Mouse (Mus musculus) gastrocnemius, postnatal 25 days (tissue): ENCODE measurements around the gene Rwdd3. TPM values are rescaled to one million over a fixed set of nuclear protein-coding genes. Genes with fewer than 3 reads are reported as not detected.
A peak's percentile ranks its signal among the peaks of the same experiment; 100 is the strongest.

Source experiments
- DNase-seq: peaks from one replicate; pipeline ENCODE4 v3.0.0; 2022
- long read RNA-seq, 2 experiments: library from polyadenylated mRNA; stranded (forward); transcript quantifications; one replicate each; pipeline ENCODE4 v2.0.0; 2021
- total RNA-seq, 2 experiments: library from RNA; stranded (reverse); gene quantifications; 1 replicate in 1 of 2; 2 replicates in 1 of 2; pipeline ENCODE4 v1.2.3; 2021

Gene Rwdd3
- 1 to 10 TPM; 2.0 to 2.8 TPM for total RNA-seq
- long read RNA-seq, experiment 1, partial matches to known transcripts = 0 of 1 reads
- long read RNA-seq, experiment 1, other reads (novel, unspliced or antisense) = 0 of 1 reads
- long read RNA-seq, experiment 2, transcript Rwdd3-204 (5 exons, 1,484 nt) = major isoform, 6 of 8 reads
- long read RNA-seq, experiment 2, partial matches to known transcripts = 1 of 8 reads
- long read RNA-seq, experiment 2, other reads (novel, unspliced or antisense) = 1 of 8 reads

- peak; percentile 89 for DNase-seq
These were observed at the start of gene Rwdd3 for GRCm38 (mm10) chr3:121171243-121171871. Rwdd3 (minus strand) TSS chr3:121171695.

DNA sequence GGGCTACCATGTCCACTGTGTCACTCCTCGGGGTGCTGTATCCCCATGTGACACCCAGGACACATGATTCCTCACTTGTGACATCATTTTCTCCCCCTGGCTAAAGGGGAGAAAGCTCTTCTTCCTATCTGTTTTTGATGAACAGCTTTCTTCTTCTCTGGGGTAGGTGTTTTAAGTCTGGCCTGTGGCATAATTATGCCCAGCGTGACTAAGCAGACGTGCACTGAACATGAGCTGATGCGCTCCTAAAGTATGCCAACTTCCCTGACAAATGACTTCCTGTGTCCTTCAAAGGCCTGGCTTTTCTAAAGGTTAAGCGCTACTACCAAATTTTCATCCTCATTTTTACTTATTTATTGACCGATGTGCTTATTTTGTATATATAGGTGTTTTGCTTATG lies 45.5 kb upstream of the Rwdd3 start:
- no peak for DNase-seq

GRCm38 (mm10) chr3:121213501-121213900 lies 42.0 kb upstream of the Rwdd3 start:
- DNase-seq = no peak

DNA sequence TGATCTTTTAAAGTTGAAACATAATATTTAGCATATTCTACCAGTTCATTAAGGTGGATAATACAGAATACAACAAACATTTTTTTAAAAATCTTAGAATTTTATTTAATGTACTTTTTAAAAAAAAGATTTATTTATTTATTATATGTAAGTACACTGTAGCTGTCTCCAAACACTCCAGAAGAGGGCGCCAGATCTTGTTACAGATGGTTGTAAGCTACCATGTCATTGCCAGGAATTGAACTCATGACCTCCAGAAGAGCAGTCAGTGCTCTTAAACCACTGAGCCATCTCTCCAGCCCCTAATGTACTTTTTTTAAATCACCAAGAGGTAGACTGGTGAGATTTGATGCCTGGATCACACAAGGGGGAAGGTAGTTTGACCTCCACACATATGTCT lies 40.7 kb upstream of the Rwdd3 start:
- DNase-seq = no peak

GRCm38 (mm10) chr3:121208994-121209393 lies 37.5 kb upstream of the Rwdd3 start:
- no peak for DNase-seq

DNA sequence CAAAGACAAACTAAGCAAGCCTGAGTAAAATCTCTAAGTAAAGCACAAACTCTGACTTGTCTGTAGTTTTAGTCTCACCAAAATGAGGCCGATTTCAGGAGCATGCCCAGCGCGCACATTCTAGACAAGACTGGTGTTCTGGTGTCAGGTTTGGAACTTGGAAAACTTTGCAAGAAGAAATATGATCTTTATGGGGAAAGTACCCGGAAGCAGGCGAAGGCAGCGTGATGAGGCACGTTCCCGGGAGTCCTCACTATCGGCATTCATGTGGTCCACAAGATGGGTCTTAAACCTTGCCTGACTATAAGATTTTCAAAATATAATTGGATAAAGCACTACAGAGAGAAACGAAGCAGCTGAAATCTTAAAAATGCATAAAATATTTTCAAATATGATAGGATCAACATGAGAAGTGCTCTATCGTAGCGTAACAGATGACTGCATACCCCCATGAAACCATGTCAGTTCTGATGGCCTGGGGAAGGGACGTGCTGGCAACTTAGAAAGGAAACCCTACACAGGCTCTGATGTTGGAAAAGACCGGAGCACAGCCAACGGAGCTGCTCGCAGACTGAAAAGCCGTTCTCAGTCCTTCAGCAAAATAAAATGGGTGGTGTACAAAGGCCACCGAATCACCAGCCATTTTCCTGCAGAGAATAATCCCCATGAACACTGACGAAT lies 34.8 kb upstream of the Rwdd3 start:
- DNase-seq = no peak

- DNase-seq = no peak
These were observed 31.1 kb upstream of the Rwdd3 start for GRCm38 (mm10) chr3:121202638-121203037.

DNA sequence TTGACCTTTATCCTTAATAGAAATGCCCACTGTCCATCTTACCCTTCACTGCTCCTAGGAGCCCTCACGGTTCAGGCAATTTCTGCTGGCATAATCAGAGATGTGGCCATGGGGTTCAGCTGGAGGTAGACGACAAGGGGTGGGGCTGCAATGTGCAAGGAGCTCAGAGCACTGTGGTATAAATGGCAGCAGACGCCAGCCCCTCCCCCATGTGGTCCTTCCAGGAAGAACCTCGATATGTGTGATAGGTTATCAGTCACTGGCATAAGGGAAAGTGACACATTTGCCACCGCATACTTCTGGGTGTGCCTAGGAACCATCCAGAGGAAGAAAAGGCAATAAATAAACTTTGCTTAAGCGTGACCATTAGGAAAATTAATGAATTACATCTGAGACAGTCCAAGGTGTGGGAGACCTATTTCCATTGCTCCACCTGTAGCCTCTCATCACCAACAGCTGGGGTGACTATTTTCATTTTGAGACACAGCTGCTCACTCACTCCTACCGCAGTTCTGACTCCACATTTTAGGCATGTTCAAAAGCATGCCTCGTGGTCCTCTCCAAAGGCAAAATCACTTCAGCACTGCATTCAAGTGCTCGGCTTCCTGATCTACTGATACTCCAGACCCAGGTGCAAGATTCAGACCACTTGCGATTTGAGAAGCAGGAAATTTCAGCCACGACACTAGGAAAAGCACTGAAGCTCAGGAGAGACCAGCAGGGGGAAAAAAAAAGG lies 29.7 kb upstream of the Rwdd3 start:
- no peak for DNase-seq

DNA sequence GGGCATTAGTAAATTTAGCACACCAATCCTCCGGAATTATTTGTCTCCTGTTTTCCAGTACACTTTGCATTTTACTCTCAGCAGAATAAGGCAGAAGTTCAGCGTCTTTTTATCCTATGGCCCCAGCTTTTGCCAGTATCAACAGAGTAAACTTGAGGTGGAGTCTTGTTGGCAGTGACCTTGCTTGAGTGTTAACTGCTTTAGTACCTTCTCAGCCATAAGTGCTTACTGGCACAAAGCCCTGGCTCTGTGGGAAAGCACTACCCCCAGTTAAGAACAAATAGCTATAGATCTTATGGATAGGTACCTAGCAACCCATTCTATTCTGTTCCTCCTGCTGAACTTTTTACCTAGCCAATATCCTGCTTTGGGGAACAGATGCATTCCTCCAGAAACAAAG lies 17.7 kb upstream of the Rwdd3 start:
- DNase-seq = no peak

- DNase-seq = no peak
These were observed 16.0 kb upstream of the Rwdd3 start for GRCm38 (mm10) chr3:121187510-121187909.

- no peak for DNase-seq
These were observed 15.4 kb upstream of the Rwdd3 start for GRCm38 (mm10) chr3:121186925-121187324.

- no peak for DNase-seq
These were observed 13.7 kb upstream of the Rwdd3 start for GRCm38 (mm10) chr3:121185197-121185596.

DNA sequence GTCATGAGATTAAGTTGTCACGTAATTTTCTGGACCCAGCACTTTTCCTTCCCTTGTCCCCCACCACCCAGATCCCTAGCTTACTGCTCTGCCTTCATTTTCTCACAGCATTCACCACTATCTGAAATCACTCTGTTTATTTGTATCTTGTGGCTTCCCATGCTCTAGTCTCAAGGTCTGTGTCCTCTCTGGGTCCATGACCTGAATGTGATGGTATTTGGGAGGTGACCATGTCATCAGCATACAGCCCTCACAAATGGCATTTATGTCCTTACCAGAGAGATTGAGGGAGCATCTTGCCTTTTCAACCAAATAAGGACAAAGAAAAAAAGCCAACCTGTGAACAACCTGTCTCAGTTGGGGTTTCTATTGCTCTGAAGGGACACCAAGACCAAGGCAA lies 4.5 kb upstream of the Rwdd3 start:
- DNase-seq = no peak

DNA sequence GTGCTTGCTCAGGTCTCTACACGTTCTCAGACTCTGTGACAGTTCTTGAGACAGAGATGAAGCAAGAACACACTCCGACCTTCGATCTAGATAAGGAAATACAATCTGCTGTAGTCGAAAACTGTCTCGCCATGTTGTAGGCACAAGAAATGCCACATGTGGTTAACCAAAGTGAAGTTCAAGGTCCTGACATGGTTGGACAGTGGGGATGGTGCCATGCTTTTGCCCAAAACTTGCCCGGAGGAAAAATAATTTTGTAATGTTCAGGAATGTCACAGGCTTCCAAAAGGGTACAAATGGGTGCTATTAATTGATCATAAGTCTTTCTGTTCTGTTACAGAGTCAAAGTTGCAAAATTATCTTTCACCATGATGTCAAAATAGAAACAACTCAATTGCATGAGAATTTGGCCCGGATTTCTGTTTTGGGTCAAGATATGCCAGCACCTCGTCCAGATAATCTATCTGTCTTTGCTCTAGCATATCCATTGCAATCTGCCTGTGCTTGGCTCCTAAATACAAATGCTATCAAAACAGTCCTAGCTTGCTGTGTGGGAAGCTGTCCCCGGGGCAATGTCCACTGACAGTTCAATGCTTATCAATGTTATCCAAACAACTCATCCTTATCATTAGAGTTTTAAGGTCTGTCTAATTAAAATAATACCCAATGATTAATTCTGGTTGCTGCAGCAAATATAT lies 2.9 kb upstream of the Rwdd3 start:
- no peak for DNase-seq

DNA sequence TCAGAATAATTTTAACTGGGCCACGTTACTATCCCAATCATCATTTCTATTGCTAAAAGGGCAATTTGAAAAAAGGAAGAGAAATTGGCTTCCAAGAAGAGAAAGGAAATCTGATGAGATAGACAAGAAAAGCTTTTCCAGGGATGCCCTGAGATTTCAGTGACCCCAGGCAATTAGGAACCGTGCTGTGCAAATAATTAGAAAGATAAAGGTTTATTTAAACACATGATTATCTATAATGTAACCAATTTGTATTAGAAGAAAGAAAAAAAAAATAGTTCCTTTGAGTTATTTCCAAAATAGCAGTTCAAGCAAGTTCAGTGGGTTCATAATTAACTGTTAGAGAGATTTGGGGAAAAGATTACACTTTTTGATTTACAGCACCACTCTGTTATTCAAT lies 1.2 kb upstream of the Rwdd3 start:
- DNase-seq = no peak

DNA sequence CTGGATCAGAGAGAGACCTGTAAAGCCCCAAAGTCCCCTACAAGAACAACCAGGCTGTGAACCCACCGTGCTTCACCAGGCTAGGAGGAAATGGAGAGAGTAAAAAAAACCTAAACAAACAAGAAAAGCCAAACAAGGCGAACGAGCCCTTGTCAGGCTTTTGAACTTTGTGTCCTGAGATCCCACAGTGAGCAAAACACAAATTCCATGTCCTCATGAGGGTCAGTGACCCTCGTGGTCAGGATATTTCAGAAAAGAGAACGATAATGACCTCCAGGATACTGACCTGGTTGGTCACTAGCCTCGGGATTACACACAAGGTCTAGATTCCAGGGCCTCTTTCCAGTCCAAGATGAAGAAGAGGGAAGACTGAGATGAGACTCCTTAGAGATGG lies 374 bp upstream of the Rwdd3 start:
- DNase-seq = no peak

GRCm38 (mm10) chr3:121170631-121171030 lies 864 bp downstream of the Rwdd3 start:
- DNase-seq = no peak

DNA sequence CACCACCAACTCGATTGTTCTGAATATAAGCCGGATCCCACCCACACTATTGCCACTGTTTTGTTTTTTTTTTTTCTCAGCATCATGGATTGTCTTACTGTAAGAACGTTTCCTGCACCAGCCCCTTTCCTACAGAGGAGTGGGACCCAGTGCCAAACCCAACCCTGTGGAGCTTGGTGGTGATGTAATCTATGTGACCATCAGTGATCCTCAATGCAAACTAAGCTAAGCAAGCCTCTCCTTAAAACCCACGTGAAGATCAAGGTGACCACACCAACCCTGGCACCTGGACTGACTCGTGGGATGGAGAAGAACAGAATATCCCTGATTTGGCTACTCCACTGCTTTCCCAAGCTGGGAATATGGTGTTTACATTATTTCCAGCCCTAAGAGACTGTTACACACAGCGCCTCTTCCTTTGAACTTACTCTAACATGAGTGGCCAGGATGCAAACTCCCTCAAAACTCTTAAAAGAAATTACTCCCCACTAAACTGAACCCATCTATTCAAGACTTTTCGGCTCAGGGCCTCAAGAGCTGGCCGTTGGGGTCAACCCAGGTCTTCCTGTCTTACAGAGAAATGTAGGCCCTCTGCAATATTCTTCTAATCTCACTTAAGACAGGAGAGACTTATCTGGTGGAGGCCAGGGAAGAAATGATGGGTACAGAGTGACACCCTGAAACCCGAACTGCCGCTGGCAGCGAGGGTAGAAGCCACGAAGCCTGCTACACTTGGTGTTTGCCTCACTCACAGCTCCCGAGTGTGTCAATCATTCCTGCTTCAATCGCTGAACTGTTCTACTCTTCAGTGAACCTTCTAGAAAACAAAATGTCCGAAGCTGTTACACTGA lies 2.2 kb downstream of the Rwdd3 start:
- no peak for DNase-seq

DNA sequence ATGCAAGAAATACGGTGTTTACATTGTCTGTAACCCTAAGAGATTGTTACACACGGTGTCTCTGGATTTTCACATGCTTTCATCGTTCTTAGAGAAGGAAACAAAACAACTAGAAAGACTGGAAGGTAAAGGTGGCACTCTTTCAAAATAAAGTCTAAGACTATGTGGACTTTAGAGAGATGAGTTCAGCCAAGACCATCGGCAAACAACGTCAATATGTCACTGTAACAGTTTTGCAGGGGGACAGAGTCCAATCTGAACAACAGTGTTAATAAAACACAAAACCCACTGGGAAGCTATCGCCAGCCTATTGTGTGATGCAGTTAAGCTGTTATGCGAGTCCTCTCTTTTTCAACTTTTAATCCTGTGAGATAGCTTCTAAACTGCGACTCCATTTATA lies 2.9 kb downstream of the Rwdd3 start:
- DNase-seq = no peak

DNA sequence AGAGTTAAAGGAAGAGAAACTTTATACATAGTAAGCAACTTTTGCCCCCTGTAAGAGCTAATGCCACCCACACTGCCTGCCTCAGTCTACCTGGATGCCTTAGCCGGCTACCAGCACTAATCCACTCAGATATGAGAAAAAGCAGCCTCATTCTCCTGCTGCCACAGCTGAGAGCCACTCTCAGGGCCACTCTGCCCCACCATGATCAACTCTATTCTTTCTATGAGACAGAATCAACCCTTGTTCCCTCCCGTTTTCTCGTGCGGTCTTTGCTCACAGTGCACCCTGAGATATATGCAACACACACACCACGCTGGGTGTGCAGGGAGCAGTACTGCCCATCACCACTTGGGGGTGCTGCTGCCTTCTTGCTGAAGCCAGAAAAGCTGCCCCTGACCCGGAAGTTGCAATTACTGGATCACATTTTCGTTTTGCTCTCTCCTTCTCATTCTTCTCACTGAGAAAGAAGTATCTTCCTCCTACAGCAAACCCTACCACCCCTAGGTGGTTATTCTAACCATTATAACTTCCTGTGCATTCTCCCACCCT lies 8.2 kb downstream of the Rwdd3 start:
- DNase-seq = peak; percentile 12

DNA sequence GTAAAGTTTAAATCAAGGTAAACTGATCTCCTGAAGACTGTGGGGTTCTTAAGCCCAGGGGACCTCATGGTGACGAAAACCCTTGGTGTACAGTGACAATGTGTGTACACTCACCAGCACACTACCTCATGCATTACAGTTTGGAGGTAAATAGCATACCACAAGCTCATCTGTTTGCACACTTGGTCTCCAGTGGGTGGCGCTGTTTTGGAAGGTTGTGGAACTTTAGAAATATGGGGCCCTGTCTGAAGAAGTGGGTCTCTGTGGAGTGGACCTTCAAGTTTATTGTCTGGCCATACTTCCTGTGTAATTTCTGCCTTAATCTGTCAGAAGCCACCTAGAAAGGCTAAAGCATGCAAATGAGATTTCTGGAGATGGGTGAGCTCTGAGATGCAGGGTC lies 9.8 kb downstream of the Rwdd3 start:
- no peak for DNase-seq
